Mouse (Mus musculus): Measurements from ENCODE around the gene Rbm26. TPM values are rescaled to one million over a fixed set of nuclear protein-coding genes. Genes with fewer than 3 reads are reported as not detected.

The Rbm26 gene
- polyA plus RNA-seq, 1 experiment from 2014 or later: 9.8 TPM

DNA sequence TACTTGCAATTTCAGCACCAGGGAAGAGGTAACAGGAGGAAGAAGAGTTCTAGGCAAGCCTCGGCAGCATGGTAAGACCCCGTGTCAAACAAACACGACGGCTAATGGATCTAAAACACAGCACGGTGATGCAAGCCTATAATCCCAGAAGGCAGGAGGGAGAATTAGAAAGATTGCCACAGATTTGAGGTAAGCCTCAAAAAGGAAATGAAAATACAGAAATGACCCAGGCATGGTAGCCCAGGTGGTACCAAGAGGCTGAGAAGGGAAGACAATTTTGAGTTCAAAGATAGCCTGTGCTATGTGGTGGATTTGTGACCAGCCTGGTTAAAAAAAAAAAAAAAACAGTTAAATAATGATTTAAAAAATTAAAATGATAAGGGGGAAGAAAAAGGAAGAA, 109.1 kb downstream of the Rbm26 start:
- no peak for ATAC-seq
- no peaks in the 10 kb centered on the region for H3K27me3 ChIP-seq (ENCODE audit: insufficient read depth, low read length)
- H3K9ac ChIP-seq (replicated peaks): no peak overlapping the region
- no peaks in the 10 kb centered on the region for H3K4me1 ChIP-seq (ENCODE audit: insufficient read depth)
- H3K9me3 ChIP-seq (ENCODE audit: low read length): no peaks in the 10 kb centered on the region
- no peak for DNase-seq
- TF ChIP-seq EP300 (IDR thresholded peaks at IDR 0.05; ENCODE audit: low read depth) (no peak), CTCF (IDR thresholded peaks at IDR 0.05; ENCODE audit: low read depth) (no peak)
- no peak overlapping the region for H3K27ac ChIP-seq (ENCODE audit: low read depth)
- H3K4me3 ChIP-seq (ENCODE audit: low read depth, low read length): no peak overlapping the region
- 73% methylated on average over 5 of the region's 5 CpGs for WGBS (ENCODE audit: insufficient replicate concordance)
- H3K4me2 ChIP-seq (ENCODE audit: low read depth, low read length): no peak overlapping the region
- no peaks in the 10 kb centered on the region for H3K36me3 ChIP-seq (replicated peaks; ENCODE audit: insufficient read depth, low read length)

DNA sequence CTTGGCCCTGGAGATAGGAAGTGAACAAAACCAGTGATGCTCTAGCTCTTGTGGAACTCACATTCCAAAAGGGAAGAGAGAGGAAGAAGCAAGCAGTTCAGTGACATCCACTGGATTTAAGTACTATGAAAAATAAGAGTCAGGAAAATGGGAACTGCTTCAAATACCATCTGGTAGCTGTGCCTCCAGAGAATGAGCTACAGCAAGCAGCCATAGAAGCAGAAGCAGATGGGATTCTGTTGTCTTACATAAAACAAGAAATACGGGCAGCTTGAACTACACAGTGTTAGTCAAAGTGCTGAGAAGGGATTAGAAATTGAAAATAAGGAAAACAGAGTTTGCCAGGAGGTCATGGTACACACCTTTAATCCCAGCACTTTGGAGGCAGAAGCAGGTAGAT, 112.9 kb downstream of the Rbm26 start:
- no peak overlapping the region for H3K9ac ChIP-seq (replicated peaks)
- DNase-seq (no peak), ATAC-seq (no peak)
- H3K4me2 ChIP-seq (ENCODE audit: low read depth, low read length): no peak overlapping the region
- no peaks in the 10 kb centered on the region for H3K4me1 ChIP-seq (ENCODE audit: insufficient read depth)
- no peak overlapping the region for H3K27ac ChIP-seq (ENCODE audit: low read depth)
- no peak for TF ChIP-seq EP300 (IDR thresholded peaks at IDR 0.05; ENCODE audit: low read depth)
- TF ChIP-seq CTCF (IDR thresholded peaks at IDR 0.05; ENCODE audit: low read depth): no peak
- no peaks in the 10 kb centered on the region for H3K9me3 ChIP-seq (ENCODE audit: low read length)
- no peaks in the 10 kb centered on the region for H3K27me3 ChIP-seq (ENCODE audit: insufficient read depth, low read length)
- WGBS (ENCODE audit: insufficient replicate concordance): 71% methylated on average over 1 of the region's 1 CpGs
- no peak overlapping the region for H3K4me3 ChIP-seq (ENCODE audit: low read depth, low read length)
- H3K36me3 ChIP-seq (replicated peaks; ENCODE audit: insufficient read depth, low read length): no peaks in the 10 kb centered on the region

DNA sequence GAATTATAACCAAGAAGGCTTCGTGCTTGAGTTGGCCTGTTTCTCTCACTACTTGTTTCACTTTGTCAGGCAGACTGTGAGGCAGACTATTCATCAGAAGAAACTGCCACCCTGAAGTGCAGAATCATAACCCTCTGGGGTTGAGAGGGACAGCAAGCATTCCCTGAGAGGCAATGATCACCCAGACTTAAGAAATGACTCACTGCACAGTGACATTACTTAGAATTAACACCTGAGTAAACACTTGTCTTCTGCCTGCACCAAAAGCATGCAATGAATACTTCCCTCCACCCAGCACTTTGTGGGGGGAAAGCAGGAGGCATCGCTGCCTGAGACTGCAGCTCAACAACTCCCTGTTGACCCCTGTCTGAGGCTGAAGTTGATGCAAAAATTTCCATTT, 115.9 kb downstream of the Rbm26 start:
- Histone ChIP-seq H3K27me3 (ENCODE audit: insufficient read depth, low read length) (no peaks in the 10 kb centered on the region), H3K27ac (ENCODE audit: low read depth) (no peak overlapping the region), H3K4me1 (ENCODE audit: insufficient read depth) (no peaks in the 10 kb centered on the region), H3K4me3 (ENCODE audit: low read depth, low read length) (no peak overlapping the region), H3K9ac (replicated peaks) (no peak overlapping the region), H3K36me3 (replicated peaks; ENCODE audit: insufficient read depth, low read length) (no peaks in the 10 kb centered on the region), H3K9me3 (ENCODE audit: low read length) (no peaks in the 10 kb centered on the region), H3K4me2 (ENCODE audit: low read depth, low read length) (no peak overlapping the region)
- ATAC-seq (no peak), DNase-seq (no peak)
- WGBS (ENCODE audit: insufficient replicate concordance): 69% methylated on average over 2 of the region's 2 CpGs
- TF ChIP-seq CTCF (IDR thresholded peaks at IDR 0.05; ENCODE audit: low read depth) (no peak), EP300 (IDR thresholded peaks at IDR 0.05; ENCODE audit: low read depth) (no peak)

DNA sequence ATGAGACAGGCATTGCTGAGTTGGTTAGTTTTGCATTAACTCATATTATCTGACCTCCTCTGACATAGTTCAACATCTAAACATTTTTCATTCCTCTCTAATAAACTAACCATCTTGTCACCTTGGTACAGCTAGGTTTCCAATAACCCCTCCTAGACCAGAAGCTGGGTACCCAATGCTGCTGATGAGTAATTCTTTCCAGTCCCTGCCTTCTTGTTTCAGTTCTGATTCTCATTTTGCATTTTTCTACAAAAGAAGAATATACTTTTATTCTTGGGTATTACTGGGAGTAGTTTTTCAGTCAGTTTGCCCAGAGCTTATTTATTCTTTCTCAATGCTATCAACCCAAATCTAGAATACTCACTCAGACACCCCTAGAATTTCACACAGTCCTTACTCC, 119.2 kb downstream of the Rbm26 start:
- TF ChIP-seq CTCF (IDR thresholded peaks at IDR 0.05; ENCODE audit: low read depth) (no peak), EP300 (IDR thresholded peaks at IDR 0.05; ENCODE audit: low read depth) (no peak)
- H3K27me3 ChIP-seq (ENCODE audit: insufficient read depth, low read length): no peaks in the 10 kb centered on the region
- H3K4me1 ChIP-seq (ENCODE audit: insufficient read depth): no peaks in the 10 kb centered on the region
- no peak for DNase-seq
- no peak overlapping the region for H3K9ac ChIP-seq (replicated peaks)
- H3K36me3 ChIP-seq (replicated peaks; ENCODE audit: insufficient read depth, low read length): no peaks in the 10 kb centered on the region
- H3K27ac ChIP-seq (ENCODE audit: low read depth): no peak overlapping the region
- H3K4me3 ChIP-seq (ENCODE audit: low read depth, low read length): no peak overlapping the region
- H3K4me2 ChIP-seq (ENCODE audit: low read depth, low read length): no peak overlapping the region
- ATAC-seq: no peak
- no peaks in the 10 kb centered on the region for H3K9me3 ChIP-seq (ENCODE audit: low read length)

Other genes starting within 250 kb of the Rbm26 start
- gene Ndfip2, start 81.2 kb upstream of the Rbm26 start, polyA plus RNA-seq (2015; fragmentation: Nextera tagmentation; extraction: Ambion mirVana): 40.5 and 44.0 TPM in 2 replicates

Data from liver, postnatal 0 days (tissue).